ENCODE assay signal across 8 mouse cellular contexts in the genomic region with DNA sequence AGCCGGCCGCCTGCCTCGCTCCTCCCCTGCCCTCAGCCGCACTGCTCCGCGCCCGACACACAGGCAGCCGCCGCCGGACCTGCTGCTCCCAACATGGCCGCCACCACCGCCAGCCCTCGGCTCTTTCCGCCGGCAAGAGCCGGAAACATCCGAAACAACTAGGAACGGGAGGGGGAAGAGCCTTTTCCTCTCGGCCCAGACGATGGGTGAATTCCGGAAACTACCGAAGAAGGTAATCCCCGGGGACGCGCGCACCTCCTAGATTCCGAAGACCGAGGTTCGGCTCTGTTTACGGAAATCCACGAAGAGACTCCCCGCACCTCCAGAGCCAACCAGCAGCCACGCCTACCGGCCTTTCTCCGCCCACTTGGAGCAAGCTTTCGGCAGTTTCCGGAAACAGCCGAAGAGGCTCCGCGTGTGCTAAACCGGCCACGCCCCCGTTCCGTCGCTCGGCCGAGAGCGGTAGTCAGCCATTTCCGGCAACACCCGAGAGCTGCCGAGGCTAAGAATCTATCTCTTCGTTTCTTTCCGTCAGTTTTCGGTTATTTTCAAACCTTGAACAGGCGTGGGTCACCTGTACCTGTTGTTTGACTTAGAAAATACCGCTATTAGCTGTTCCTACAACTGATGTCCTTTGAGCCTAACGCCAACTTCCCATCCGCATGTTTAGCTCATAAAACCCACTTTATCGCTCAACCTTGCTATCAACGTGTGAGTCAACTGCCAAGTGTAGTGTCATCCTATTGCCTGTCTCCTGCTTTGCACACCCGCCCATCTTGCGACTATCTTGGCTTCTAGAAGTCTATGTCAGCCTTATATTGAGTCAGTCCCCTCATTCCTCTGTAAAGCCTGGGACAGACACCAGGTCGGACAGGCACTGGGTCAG. TPM values are rescaled to one million over a fixed set of nuclear protein-coding genes. Genes with fewer than 3 reads are reported as not detected.
DNase-seq lines count a peak whose midpoint lies in the region; ATAC-seq and TF ChIP-seq lines count a peak whose summit lies in the region.

A gene (minus strand): TSS at position 349 of the 886 bp plus-strand sequence.

- TF ChIP-seq CTCF in bone marrow, adult 2 months (IDR thresholded peaks at IDR 0.05; ENCODE audit: control insufficient read depth, insufficient read depth, low read length) = no peak
- TF ChIP-seq CTCF in midbrain, postnatal 0 days (IDR thresholded peaks at IDR 0.05) = no peak

- peaks cover 11% of the 10 kb centered on the region for H3K4me1 ChIP-seq in bone marrow, adult 2 months (ENCODE audit: control insufficient read depth, insufficient read depth, low read length)
- peaks cover 37% of the 10 kb centered on the region for H3K4me1 ChIP-seq in embryonic facial prominence, embryonic 15.5 days
- peaks cover 21% of the 10 kb centered on the region for H3K4me1 ChIP-seq in limb, embryonic 14.5 days (ENCODE audit: control insufficient read depth, insufficient read depth, low read length)
- H3K4me1 ChIP-seq in midbrain, postnatal 0 days (ENCODE audit: insufficient read depth, low read length) = peaks cover 21% of the 10 kb centered on the region

- peak; percentile 94 for ATAC-seq in embryonic facial prominence, embryonic 15.5 days (ENCODE audit: insufficient number of reproducible peaks, low FRiP score, low TSS enrichment, low read depth)
- ATAC-seq in limb, embryonic 14.5 days (ENCODE audit: low FRiP score, low read depth) = peak; percentile 95
- peak; percentile 95 for ATAC-seq in midbrain, postnatal 0 days (ENCODE audit: low FRiP score)

- H3K36me3 ChIP-seq in embryonic facial prominence, embryonic 15.5 days = no peaks in the 10 kb centered on the region
- no peaks in the 10 kb centered on the region for H3K36me3 ChIP-seq in limb, embryonic 14.5 days (ENCODE audit: control insufficient read depth, insufficient read depth, low read length)
- H3K36me3 ChIP-seq in midbrain, postnatal 0 days (ENCODE audit: insufficient read depth, low read length) = no peaks in the 10 kb centered on the region

- peak within 1 kb of the TSS; percentile 97 for H3K27ac ChIP-seq in bone marrow, adult 2 months (ENCODE audit: control insufficient read depth, insufficient read depth, low read depth, low read length, poor library complexity)
- H3K27ac ChIP-seq in embryonic facial prominence, embryonic 15.5 days (replicated peaks) = peak within 1 kb of the TSS; percentile 90
- peak within 1 kb of the TSS; percentile 86 for H3K27ac ChIP-seq in limb, embryonic 14.5 days (replicated peaks; ENCODE audit: low read depth, low read length)
- peak within 1 kb of the TSS; percentile 77 for H3K27ac ChIP-seq in midbrain, postnatal 0 days (ENCODE audit: low read depth, low read length)

- H3K9ac ChIP-seq in embryonic facial prominence, embryonic 15.5 days = peak within 1 kb of the TSS; percentile 96
- H3K9ac ChIP-seq in limb, embryonic 14.5 days (ENCODE audit: low read depth, low read length, severe bottlenecking) = peak within 1 kb of the TSS; percentile 91
- H3K9ac ChIP-seq in midbrain, postnatal 0 days (replicated peaks; ENCODE audit: low read length, poor library complexity, severe bottlenecking) = peak within 1 kb of the TSS; percentile 99

- H3K4me3 ChIP-seq in bone marrow, adult 2 months (replicated peaks; ENCODE audit: control insufficient read depth, low read depth, low read length) = peak within 1 kb of the TSS; percentile 89
- peak within 1 kb of the TSS; percentile 94 for H3K4me3 ChIP-seq in embryonic facial prominence, embryonic 15.5 days (replicated peaks)
- peak within 1 kb of the TSS; percentile 99 for H3K4me3 ChIP-seq in limb, embryonic 14.5 days (replicated peaks; ENCODE audit: low read length)
- H3K4me3 ChIP-seq in midbrain, postnatal 0 days (ENCODE audit: low read depth, low read length) = peak within 1 kb of the TSS; percentile 89

- WGBS in bone marrow, adult 2 months = 2% methylated on average over 63 of the region's 63 CpGs
- WGBS in embryonic facial prominence, embryonic 15.5 days = 2% methylated on average over 63 of the region's 63 CpGs
- 4% methylated on average over 61 of the region's 63 CpGs for WGBS in limb, embryonic 14.5 days
- 2% methylated on average over 63 of the region's 63 CpGs for WGBS in midbrain, postnatal 0 days

- DNase-seq in 416B (ENCODE audit: low read depth) = peak; percentile 98
- DNase-seq in heart, adult 8-10 months (ENCODE audit: low spot score) = peak; percentile 99
- DNase-seq in kidney, adult 9 months = peak; percentile 100
- DNase-seq in limb, embryonic 14.5 days (ENCODE audit: low spot score) = peak; percentile 100
- peak; percentile 100 for DNase-seq in midbrain, postnatal 0 days (ENCODE audit: low spot score)
- DNase-seq in spleen, postnatal 14 days (ENCODE audit: low spot score in 2 of 2) = peak; percentile 99

- TF ChIP-seq POLR2A in bone marrow, adult 2 months (IDR thresholded peaks at IDR 0.05; ENCODE audit: borderline replicate concordance, control insufficient read depth, low read depth, low read length) = peak; percentile 79
- TF ChIP-seq POLR2A in limb, embryonic 14.5 days (IDR thresholded peaks at IDR 0.05; ENCODE audit: borderline replicate concordance, extremely low read depth, insufficient read depth, insufficient read length) = peak; percentile 63; the same call in 1 of the 2 replicates

- peak within 1 kb of the TSS; percentile 81 for H3K4me2 ChIP-seq in embryonic facial prominence, embryonic 15.5 days (replicated peaks)
- H3K4me2 ChIP-seq in limb, embryonic 14.5 days (replicated peaks; ENCODE audit: low read depth, low read length, severe bottlenecking) = peak within 1 kb of the TSS; percentile 77
- peak within 1 kb of the TSS; percentile 90 for H3K4me2 ChIP-seq in midbrain, postnatal 0 days (ENCODE audit: low read depth, low read length, poor library complexity, severe bottlenecking)

- H3K9me3 ChIP-seq in embryonic facial prominence, embryonic 15.5 days (replicated peaks) = no peaks in the 10 kb centered on the region
- H3K9me3 ChIP-seq in limb, embryonic 14.5 days (ENCODE audit: control insufficient read depth, low read length) = no peaks in the 10 kb centered on the region
- H3K9me3 ChIP-seq in midbrain, postnatal 0 days (ENCODE audit: low read length) = no peaks in the 10 kb centered on the region

- H3K27me3 ChIP-seq in embryonic facial prominence, embryonic 15.5 days = no peaks in the 10 kb centered on the region
- H3K27me3 ChIP-seq in limb, embryonic 14.5 days (ENCODE audit: control insufficient read depth, insufficient read depth, low read length) = no peaks in the 10 kb centered on the region
- H3K27me3 ChIP-seq in midbrain, postnatal 0 days (ENCODE audit: insufficient read depth, low read length) = no peaks in the 10 kb centered on the region

RNA-seq across cellular contexts. Expression of the gene that starts here (rescaled TPM):
- 32.0 and 66.7 TPM in 2 replicates for polyA plus RNA-seq in bone marrow, adult 2 months (2011; ENCODE audit: insufficient read depth, insufficient read length, low replicate concordance, missing spikeins)
- 54.9 and 60.2 TPM in 2 replicates for polyA plus RNA-seq in embryonic facial prominence, embryonic 15.5 days (2015; fragmentation: Nextera tagmentation; extraction: Ambion mirVana)
- total RNA-seq in heart, adult 8-10 months (2022) = 10 to 100 TPM; 44.5 to 54.2 (median 47.1) TPM
- 65.8 and 78.2 TPM in 2 replicates for polyA plus RNA-seq in limb, embryonic 14.5 days (2012; rRNA removed)
- 48.6 and 56.3 TPM in 2 replicates for polyA plus RNA-seq in limb, embryonic 14.5 days (2014; fragmentation: Nextera tagmentation; extraction: Ambion mirVana)
- total RNA-seq in midbrain, postnatal 0 days (2014; rRNA removed) = 41.2 and 49.1 TPM in 2 replicates
- 38.0 and 38.1 TPM in 2 replicates for polyA plus RNA-seq in midbrain, postnatal 0 days (2015; fragmentation: Nextera tagmentation; extraction: Ambion mirVana)

Comparison
In these comparisons a context has a peak if more than half of its experiments do, and no peak if none do; other contexts are left out.
1. Peak in every context shown above with its lines: DNase-seq, ATAC-seq, H3K4me3 ChIP-seq and H3K27ac ChIP-seq.